Mouse (Mus musculus) heart, adult 2 months (tissue): ENCODE results near the gene Celf1. TPM values are rescaled to one million over a fixed set of nuclear protein-coding genes. Genes with fewer than 3 reads are reported as not detected.

Source experiments
- DNase-seq, 2 experiments: peaks; one replicate each; pipeline ENCODE4 v3.0.0; 2021
- H3K27ac ChIP-seq: fragments of 200-600 bp; 2 replicates; pipeline ENCODE4 v1.8.1; 2022
- H3K27me3 ChIP-seq: fragments of 200-500 bp; 2 replicates; pipeline ENCODE4 v1.6.1; 2012; ENCODE audit warnings: mild to moderate bottlenecking, low read length, inconsistent platforms, mixed read lengths; ENCODE audit not compliant: control insufficient read depth, insufficient read depth
- H3K36me3 ChIP-seq: fragments of 200-500 bp; 2 replicates; pipeline ENCODE4 v1.6.1; 2012; ENCODE audit warnings: low read length, inconsistent platforms; ENCODE audit not compliant: control insufficient read depth, insufficient read depth
- H3K4me1 ChIP-seq: fragments of 200-500 bp; 2 replicates; pipeline ENCODE4 v1.6.1; 2011; ENCODE audit warnings: low read length; ENCODE audit not compliant: control insufficient read depth, insufficient read depth
- H3K4me3 ChIP-seq: fragments of 200-600 bp; 2 replicates; pipeline ENCODE4 v1.8.1; 2022
- H3K79me2 ChIP-seq: fragments of 200-500 bp; replicated peaks from 2 replicates; pipeline ENCODE4 v1.6.1; 2012; ENCODE audit warnings: mild to moderate bottlenecking, inconsistent platforms, low read length, moderate library complexity, mixed read lengths; ENCODE audit not compliant: control insufficient read depth, insufficient read depth
- H3K9ac ChIP-seq: fragments of 200-500 bp; 2 replicates; pipeline ENCODE4 v1.6.1; 2012; ENCODE audit warnings: low read depth, mild to moderate bottlenecking, control low read depth, inconsistent platforms, low read length, mixed read lengths
- CTCF ChIP-seq: fragments of 200-600 bp; IDR thresholded peaks from 2 replicates; pipeline ENCODE4 v1.8.1; 2022; ENCODE audit warnings: antibody characterized with exemption, mild to moderate bottlenecking, moderate library complexity
- EP300 ChIP-seq: fragments of 200-500 bp; IDR thresholded peaks from 2 replicates; pipeline ENCODE4 v1.6.1; 2011; ENCODE audit warnings: low read depth, low read length, control low read depth; ENCODE audit not compliant: insufficient read depth
- POLR2A ChIP-seq: fragments of 200-500 bp; IDR thresholded peaks from 2 replicates; pipeline ENCODE4 v1.6.1; 2011; ENCODE audit warnings: mild to moderate bottlenecking, low read depth, low read length, control low read depth; ENCODE audit not compliant: insufficient read depth
- WGBS: fragments of 180-500 bp; shearing (Covaris S2); methylation state at CpG from one replicate; pipeline ENCODE4 v1.1.7; 2018; 5-methylcytosine and 5-hydroxymethylcytosine counted together
- intact Hi-C: fragments of 180-260 bp; cut with DNase I; formaldehyde crosslinking; loops from one replicate; pipeline ENCODE4 v1.15.1; 2025
- polyA plus RNA-seq: library from polyadenylated mRNA; depleted of rRNA; stranded (reverse); fragments of >200 nt; gene quantifications from 2 replicates; pipeline ENCODE4 v1.2.3, GENCODE M21; 2012
- total RNA-seq, 2 experiments: library from RNA; stranded (reverse); gene quantifications; 2 replicates each; pipeline ENCODE4 v1.2.3; 2021

Celf1 gene
- total and polyA plus RNA-seq, 3 experiments, result 39.2 to 77.7 (median 69.2) TPM

- Histone ChIP-seq H3K27me3 (no peaks in the 10 kb centered on the region), H3K27ac (peak overlapping the region; percentile 96), H3K36me3 (0 out of 2 replicates have a peak, but pooled peaks cover 2% of the 10 kb centered on the region), H3K4me3 (peak overlapping the region; percentile 75), H3K79me2 (no peaks in the 10 kb centered on the region), H3K9ac (peak overlapping the region; percentile 79), H3K4me1 (peaks cover 9% of the 10 kb centered on the region)
- DNase-seq, result no peak
- WGBS, result under 1% methylated on average over 21 of the region's 21 CpGs
- intact Hi-C loops, result loop anchor here (1.0 to 5.0 kb wide), 4 partner anchors 12 to 297 kb away; partner anchors contain the start of genes Acp2, Mtch2 and Nr1h3
- no peak for TF ChIP-seq CTCF
- TF ChIP-seq POLR2A, result no peak
- TF ChIP-seq EP300, result no peak
Observed at GRCm38 (mm10) chr2:90904856-90905224, 35.3 kb upstream of the Celf1 start.

- TF ChIP-seq CTCF, result no peak
- TF ChIP-seq EP300, result no peak
- TF ChIP-seq POLR2A, result no peak
- Histone ChIP-seq H3K27me3 (no peaks in the 10 kb centered on the region), H3K4me1 (peaks cover 9% of the 10 kb centered on the region), H3K79me2 (no peaks in the 10 kb centered on the region), H3K36me3 (peaks cover 13% of the 10 kb centered on the region), H3K9ac (no peak overlapping the region), H3K27ac (no peak overlapping the region), H3K4me3 (no peak overlapping the region)
- intact Hi-C loops, result no loop called here
- 94% methylated on average over 2 of the region's 2 CpGs for WGBS
- no peak for DNase-seq
Observed at GRCm38 (mm10) chr2:90906721-90907120, 33.5 kb upstream of the Celf1 start.

- DNase-seq, result no peak
- Histone ChIP-seq H3K9ac (no peak overlapping the region), H3K36me3 (peaks cover 22% of the 10 kb centered on the region), H3K4me1 (peaks cover 8% of the 10 kb centered on the region), H3K27ac (peak overlapping the region; percentile 6; the same call in 1 of the 2 replicates), H3K4me3 (no peak overlapping the region), H3K27me3 (no peaks in the 10 kb centered on the region), H3K79me2 (no peaks in the 10 kb centered on the region)
- intact Hi-C loops, result no loop called here
- TF ChIP-seq CTCF, result no peak
- no peak for TF ChIP-seq EP300
- no peak for TF ChIP-seq POLR2A
- WGBS, result 22% methylated on average over 1 of the region's 1 CpGs
Observed at GRCm38 (mm10) chr2:90910861-90911260, 29.3 kb upstream of the Celf1 start.

- no peaks in the 10 kb centered on the region for H3K27me3 ChIP-seq
- 58% methylated on average over 1 of the region's 1 CpGs for WGBS
- no peak overlapping the region; the same call in 1 of the 2 replicates for H3K27ac ChIP-seq
- H3K79me2 ChIP-seq, result no peaks in the 10 kb centered on the region
- H3K9ac ChIP-seq, result no peak overlapping the region
- H3K4me3 ChIP-seq, result no peak overlapping the region
- TF ChIP-seq POLR2A (no peak), EP300 (no peak), CTCF (no peak)
- intact Hi-C loops, result no loop called here
- peaks cover 22% of the 10 kb centered on the region for H3K36me3 ChIP-seq
- H3K4me1 ChIP-seq, result peaks cover 7% of the 10 kb centered on the region
- DNase-seq, result no peak
Observed at GRCm38 (mm10) chr2:90911668-90912067, 28.5 kb upstream of the Celf1 start.

GRCm38 (mm10) chr2:90913671-90914070 lies 26.5 kb upstream of the Celf1 start:
- peak in 1 of 2 experiments; percentile 18 for DNase-seq
- Histone ChIP-seq H3K4me3 (no peak overlapping the region), H3K9ac (no peak overlapping the region), H3K79me2 (no peaks in the 10 kb centered on the region; the same call in 1 of the 2 replicates), H3K36me3 (peaks cover 22% of the 10 kb centered on the region), H3K27me3 (no peaks in the 10 kb centered on the region), H3K4me1 (peaks cover 8% of the 10 kb centered on the region), H3K27ac (no peak overlapping the region)
- WGBS, result 22% methylated on average over 2 of the region's 2 CpGs
- intact Hi-C loops, result no loop called here
- TF ChIP-seq POLR2A (no peak), EP300 (no peak), CTCF (no peak)

DNA sequence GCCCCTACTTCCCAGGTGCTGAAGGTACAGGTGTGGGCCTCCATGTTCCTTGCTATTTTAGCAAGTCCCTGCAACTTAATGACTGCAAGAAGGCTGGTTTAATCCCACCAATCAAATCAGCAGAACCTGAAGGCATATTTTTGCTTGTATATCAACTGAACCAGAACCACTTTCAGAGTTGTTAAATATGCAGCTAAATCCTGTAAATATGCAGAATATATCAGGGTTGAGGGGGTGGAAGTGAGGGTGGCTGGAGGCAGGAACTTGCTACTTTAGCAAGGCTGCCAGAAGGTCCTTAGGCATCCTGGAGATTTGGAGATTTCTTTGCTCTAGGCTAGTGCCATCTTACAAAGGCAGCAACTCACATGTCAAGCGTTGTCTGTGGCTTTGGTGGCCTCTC lies 24.7 kb upstream of the Celf1 start:
- no peak overlapping the region for H3K4me3 ChIP-seq
- intact Hi-C loops, result loop anchor here (5.0 kb wide), 1 partner anchor 137 kb away; the partner anchor contains the start of gene Psmc3
- peaks cover 21% of the 10 kb centered on the region for H3K36me3 ChIP-seq
- no peaks in the 10 kb centered on the region for H3K27me3 ChIP-seq
- TF ChIP-seq POLR2A (no peak), EP300 (no peak), CTCF (no peak)
- H3K79me2 ChIP-seq, result no peaks in the 10 kb centered on the region; the same call in 1 of the 2 replicates
- no peak overlapping the region for H3K9ac ChIP-seq
- no peak overlapping the region for H3K27ac ChIP-seq
- 94% methylated on average over 1 of the region's 1 CpGs for WGBS
- DNase-seq, result no peak
- H3K4me1 ChIP-seq, result peaks cover 8% of the 10 kb centered on the region
